Mouse (Mus musculus): ENCODE measurements at regions not wholly inside any gene's neighbourhood (a gene's known extent, or its start where the extent isn't known, plus 50 kb on each side); places are given as distances from the start of the nearest gene placed in this dataset.

DNA sequence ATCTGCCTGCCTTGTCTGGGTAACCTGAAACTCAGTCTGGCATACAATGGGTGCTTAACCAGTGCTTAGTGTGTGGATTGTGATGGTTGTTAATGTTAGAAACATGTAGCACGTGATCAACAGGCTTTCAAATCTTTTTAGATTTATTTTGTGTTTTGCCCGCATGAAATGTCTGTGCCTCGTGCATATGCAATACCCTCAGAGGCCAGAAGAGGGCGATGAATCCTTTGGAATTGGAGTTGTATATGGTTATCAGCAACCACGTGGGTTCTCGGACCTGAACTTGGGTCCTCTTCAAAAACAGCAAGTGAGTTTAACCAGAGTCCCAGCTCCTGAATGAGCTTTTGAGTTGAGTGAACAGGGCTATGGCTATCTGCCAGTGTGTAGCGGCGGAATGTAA lies 192.9 kb upstream of the 4930535I16Rik start:
- H3K9ac ChIP-seq (ENCODE audit: control insufficient read depth, low read depth, low read length, poor library complexity, severe bottlenecking), result no peak overlapping the region
- H3K4me1 ChIP-seq (ENCODE audit: control insufficient read depth in 1 of 2, insufficient read depth in 2 of 2, low read length in 2 of 2), result no peaks in the 10 kb centered on the region
- TF ChIP-seq USF2 (IDR thresholded peaks at IDR 0.05; ENCODE audit: borderline replicate concordance in 1 of 2, insufficient read depth in 1 of 2, low read depth in 1 of 2, low read length in 2 of 2) (no peak), RAD21 (IDR thresholded peaks at IDR 0.05; ENCODE audit: low read depth, low read length) (peak; percentile 26), NELFE (IDR thresholded peaks at IDR 0.05; ENCODE audit: low read depth, low read length) (no peak), MAFK (IDR thresholded peaks at IDR 0.05; ENCODE audit: borderline replicate concordance, low read depth, low read length) (no peak), SMC3 (IDR thresholded peaks at IDR 0.05; ENCODE audit: low read depth, low read length) (no peak; the same call in 1 of the 2 replicates), CTCF (IDR thresholded peaks at IDR 0.05 in 2 of 3, conservative IDR thresholded peaks at IDR 0.05 in 1 of 3; ENCODE audit: control insufficient read depth in 1 of 3, insufficient read depth in 1 of 3, low read depth in 2 of 3, low read length in 3 of 3, poor library complexity in 1 of 3, severe bottlenecking in 1 of 3) (peak; percentile 23 to 48 (median 37); a peak in 4 of 6 replicates), NRF1 (IDR thresholded peaks at IDR 0.05; ENCODE audit: insufficient read depth, low read depth, low read length, poor library complexity, severe bottlenecking) (no peak), GABPA (IDR thresholded peaks at IDR 0.05; ENCODE audit: low read depth, low read length) (no peak), MYB (IDR thresholded peaks at IDR 0.05; ENCODE audit: low read depth, low read length) (no peak), GATA1 (IDR thresholded peaks at IDR 0.05; ENCODE audit: low read depth, low read length) (no peak), TBP (IDR thresholded peaks at IDR 0.05; ENCODE audit: low read depth, low read length) (no peak), ELF1 (IDR thresholded peaks at IDR 0.05; ENCODE audit: low read depth, low read length) (no peak), ZNF384 (IDR thresholded peaks at IDR 0.05; ENCODE audit: low read depth, low read length) (no peak), ZMIZ1 (IDR thresholded peaks at IDR 0.05; ENCODE audit: low read depth, low read length) (no peak), POLR2AphosphoS2 (IDR thresholded peaks at IDR 0.05; ENCODE audit: low read length) (no peak), HCFC1 (IDR thresholded peaks at IDR 0.05; ENCODE audit: low read depth, low read length) (no peak)
- H3K9me3 ChIP-seq (replicated peaks; ENCODE audit: insufficient read depth, low read length), result no peaks in the 10 kb centered on the region; the same call in 1 of the 2 replicates
- no peak overlapping the region for H3K4me3 ChIP-seq (ENCODE audit: control insufficient read depth in 1 of 2, insufficient read depth in 1 of 2, low read depth in 2 of 2, low read length in 2 of 2)
- peak; percentile 24 for DNase-seq (ENCODE audit: low read depth, low spot score)
- no peaks in the 10 kb centered on the region for H3K27me3 ChIP-seq (ENCODE audit: control insufficient read depth in 1 of 2, insufficient read depth in 2 of 2, low read length in 2 of 2)
- H3K36me3 ChIP-seq (ENCODE audit: control insufficient read depth in 1 of 2, insufficient read depth in 2 of 2, low read length in 2 of 2), result no peaks in the 10 kb centered on the region
- H3K27ac ChIP-seq (ENCODE audit: control insufficient read depth, low read depth, low read length), result no peak overlapping the region
- no peaks in the 10 kb centered on the region for H3K79me2 ChIP-seq (ENCODE audit: control insufficient read depth, insufficient read depth, low read length, poor library complexity)

DNA sequence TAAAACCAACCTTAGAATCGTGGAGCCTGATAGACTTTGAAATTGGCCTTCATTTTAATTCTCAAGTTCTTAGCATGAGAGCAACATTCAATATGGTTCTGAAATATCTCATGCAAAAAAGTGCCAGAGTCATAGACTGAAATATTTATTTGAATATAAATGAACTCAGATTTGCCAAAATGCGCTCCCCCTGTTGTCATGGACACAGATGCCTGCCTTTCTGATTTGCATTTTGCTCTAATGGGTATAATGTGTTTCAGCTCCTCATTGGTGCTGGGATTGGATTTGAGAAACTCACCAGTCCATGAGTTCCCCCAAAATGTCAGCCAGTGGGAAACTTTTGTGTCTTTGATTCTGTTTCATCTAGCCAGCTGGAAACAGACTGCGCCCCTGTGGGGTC lies 191.5 kb upstream of the 4930535I16Rik start:
- H3K79me2 ChIP-seq (ENCODE audit: control insufficient read depth, insufficient read depth, low read length, poor library complexity), result no peaks in the 10 kb centered on the region
- H3K27ac ChIP-seq (ENCODE audit: control insufficient read depth, low read depth, low read length), result no peak overlapping the region
- no peaks in the 10 kb centered on the region for H3K36me3 ChIP-seq (ENCODE audit: control insufficient read depth in 1 of 2, insufficient read depth in 2 of 2, low read length in 2 of 2)
- H3K9me3 ChIP-seq (replicated peaks; ENCODE audit: insufficient read depth, low read length), result no peaks in the 10 kb centered on the region; the same call in 1 of the 2 replicates
- TF ChIP-seq ETS1 (IDR thresholded peaks at IDR 0.05; ENCODE audit: low read depth, low read length) (no peak), UBTF (IDR thresholded peaks at IDR 0.05; ENCODE audit: borderline replicate concordance, insufficient read depth, low read depth, low read length) (no peak), NRF1 (IDR thresholded peaks at IDR 0.05; ENCODE audit: insufficient read depth, low read depth, low read length, poor library complexity, severe bottlenecking) (no peak), EP300 (IDR thresholded peaks at IDR 0.05; ENCODE audit: low read depth in 1 of 2, low read length in 2 of 2) (no peak), CHD1 (IDR thresholded peaks at IDR 0.05; ENCODE audit: low read depth, low read length) (no peak), CTCF (IDR thresholded peaks at IDR 0.05 in 2 of 3, conservative IDR thresholded peaks at IDR 0.05 in 1 of 3; ENCODE audit: control insufficient read depth in 1 of 3, insufficient read depth in 1 of 3, low read depth in 2 of 3, low read length in 3 of 3, poor library complexity in 1 of 3, severe bottlenecking in 1 of 3) (no peak), ZKSCAN1 (IDR thresholded peaks at IDR 0.05; ENCODE audit: low read depth, low read length) (no peak), TCF12 (IDR thresholded peaks at IDR 0.05; ENCODE audit: low read depth, low read length) (no peak), ZMIZ1 (IDR thresholded peaks at IDR 0.05; ENCODE audit: low read depth, low read length) (no peak), E2F4 (IDR thresholded peaks at IDR 0.05; ENCODE audit: borderline replicate concordance, low read depth, low read length) (no peak), JUND (IDR thresholded peaks at IDR 0.05; ENCODE audit: low read depth, low read length) (no peak), USF1 (IDR thresholded peaks at IDR 0.05; ENCODE audit: low read depth, low read length) (no peak), ELF1 (IDR thresholded peaks at IDR 0.05; ENCODE audit: low read depth, low read length) (no peak), MAFK (IDR thresholded peaks at IDR 0.05; ENCODE audit: borderline replicate concordance, low read depth, low read length) (no peak), MEF2A (IDR thresholded peaks at IDR 0.05; ENCODE audit: extremely low read depth, insufficient replicate concordance, low read depth, low read length, poor library complexity, severe bottlenecking) (no peak)
- H3K9ac ChIP-seq (ENCODE audit: control insufficient read depth, low read depth, low read length, poor library complexity, severe bottlenecking), result no peak overlapping the region
- H3K27me3 ChIP-seq (ENCODE audit: control insufficient read depth in 1 of 2, insufficient read depth in 2 of 2, low read length in 2 of 2), result no peaks in the 10 kb centered on the region
- no peaks in the 10 kb centered on the region for H3K4me1 ChIP-seq (ENCODE audit: control insufficient read depth in 1 of 2, insufficient read depth in 2 of 2, low read length in 2 of 2)
- DNase-seq (ENCODE audit: low read depth, low spot score), result no peak
- no peak overlapping the region for H3K4me3 ChIP-seq (ENCODE audit: control insufficient read depth in 1 of 2, insufficient read depth in 1 of 2, low read depth in 2 of 2, low read length in 2 of 2)
